Mouse (Mus musculus): ENCODE data around the gene Sco1.
"Not testable (repeated sequence)": the region's sequence is repeated elsewhere in the genome, so short reads cannot be mapped to it uniquely, and the experiment has no call there.

The Sco1 gene

GRCm38 (mm10) chr11:67078888-67079287 is 26.4 kb downstream of the Sco1 start:
- in situ Hi-C loops (cut with MboI; ENCODE audit: low pct_unique_long_range_greater_than_20kb in 1 of 2, low sequenced_read_pairs in 2 of 2, unreplicated experiment in 1 of 2), result no loop called here

GRCm38 (mm10) chr11:67079740-67080139 is 27.3 kb downstream of the Sco1 start:
- in situ Hi-C loops (cut with MboI; ENCODE audit: low pct_unique_long_range_greater_than_20kb in 1 of 2, low sequenced_read_pairs in 2 of 2, unreplicated experiment in 1 of 2), result loop anchor here (5.0 to 10.0 kb wide), 2 partner anchors 52 to 175 kb away; partner anchors contain the start of gene Tmem220 (in 2 of the 2)

GRCm38 (mm10) chr11:67080168-67080567 is 27.7 kb downstream of the Sco1 start:
- in situ Hi-C loops (cut with MboI; ENCODE audit: low pct_unique_long_range_greater_than_20kb in 1 of 2, low sequenced_read_pairs in 2 of 2, unreplicated experiment in 1 of 2), result loop anchor here (5.0 to 10.0 kb wide), 2 partner anchors 53 to 175 kb away; partner anchors contain the start of gene Tmem220 (in 2 of the 2)

- in situ Hi-C loops (cut with MboI; ENCODE audit: low pct_unique_long_range_greater_than_20kb in 1 of 2, low sequenced_read_pairs in 2 of 2, unreplicated experiment in 1 of 2), result loop anchor here (5.0 to 10.0 kb wide), 2 partner anchors 54 to 176 kb away; partner anchors contain the start of gene Tmem220 (in 2 of the 2)
Observed at GRCm38 (mm10) chr11:67081125-67081649, 28.7 kb downstream of the Sco1 start.

- in situ Hi-C loops (cut with MboI; ENCODE audit: low pct_unique_long_range_greater_than_20kb in 1 of 2, low sequenced_read_pairs in 2 of 2, unreplicated experiment in 1 of 2), result loop anchor here (5.0 to 10.0 kb wide), 2 partner anchors 55 to 177 kb away; partner anchors contain the start of gene Tmem220 (in 2 of the 2)
Observed at GRCm38 (mm10) chr11:67082188-67082587, 29.7 kb downstream of the Sco1 start.

GRCm38 (mm10) chr11:67082793-67083192 is 30.3 kb downstream of the Sco1 start:
- in situ Hi-C loops (cut with MboI; ENCODE audit: low pct_unique_long_range_greater_than_20kb in 1 of 2, low sequenced_read_pairs in 2 of 2, unreplicated experiment in 1 of 2), result loop anchor here (5.0 to 10.0 kb wide), 2 partner anchors 55 to 178 kb away; partner anchors contain the start of gene Tmem220 (in 2 of the 2)

- in situ Hi-C loops (cut with MboI; ENCODE audit: low pct_unique_long_range_greater_than_20kb in 1 of 2, low sequenced_read_pairs in 2 of 2, unreplicated experiment in 1 of 2), result loop anchor here (5.0 to 10.0 kb wide), 2 partner anchors 56 to 178 kb away; partner anchors contain the start of gene Tmem220 (in 2 of the 2)
Observed at GRCm38 (mm10) chr11:67083239-67083638, 30.8 kb downstream of the Sco1 start.

GRCm38 (mm10) chr11:67083712-67084340 is 31.4 kb downstream of the Sco1 start:
- in situ Hi-C loops (cut with MboI; ENCODE audit: low pct_unique_long_range_greater_than_20kb in 1 of 2, low sequenced_read_pairs in 2 of 2, unreplicated experiment in 1 of 2), result loop anchor here (5.0 to 10.0 kb wide), 2 partner anchors 57 to 179 kb away; partner anchors contain the start of gene Tmem220 (in 2 of the 2)

GRCm38 (mm10) chr11:67085489-67085888 is 33.0 kb downstream of the Sco1 start:
- in situ Hi-C loops (cut with MboI; ENCODE audit: low pct_unique_long_range_greater_than_20kb in 1 of 2, low sequenced_read_pairs in 2 of 2, unreplicated experiment in 1 of 2), result loop anchor here in 1 of 2 experiments (10.0 kb wide), 1 partner anchor 181 kb away; no protein-coding TSS in a partner anchor

- in situ Hi-C loops (cut with MboI; ENCODE audit: low pct_unique_long_range_greater_than_20kb in 1 of 2, low sequenced_read_pairs in 2 of 2, unreplicated experiment in 1 of 2), result loop anchor here in 1 of 2 experiments (10.0 kb wide), 1 partner anchor 182 kb away; no protein-coding TSS in a partner anchor
Observed at GRCm38 (mm10) chr11:67086467-67087164, 34.1 kb downstream of the Sco1 start.

- in situ Hi-C loops (cut with MboI; ENCODE audit: low pct_unique_long_range_greater_than_20kb in 1 of 2, low sequenced_read_pairs in 2 of 2, unreplicated experiment in 1 of 2), result loop anchor here in 1 of 2 experiments (10.0 kb wide), 1 partner anchor 182 kb away; no protein-coding TSS in a partner anchor
Observed at GRCm38 (mm10) chr11:67087225-67087624, 34.8 kb downstream of the Sco1 start.

GRCm38 (mm10) chr11:67092354-67092753 is 39.9 kb downstream of the Sco1 start:
- in situ Hi-C loops (cut with MboI; ENCODE audit: low pct_unique_long_range_greater_than_20kb in 1 of 2, low sequenced_read_pairs in 2 of 2, unreplicated experiment in 1 of 2), result not testable (repeated sequence)

- in situ Hi-C loops (cut with MboI; ENCODE audit: low pct_unique_long_range_greater_than_20kb in 1 of 2, low sequenced_read_pairs in 2 of 2, unreplicated experiment in 1 of 2), result no loop called here
Observed at GRCm38 (mm10) chr11:67093201-67093600, 40.7 kb downstream of the Sco1 start.

GRCm38 (mm10) chr11:67093652-67094051 is 41.2 kb downstream of the Sco1 start:
- in situ Hi-C loops (cut with MboI; ENCODE audit: low pct_unique_long_range_greater_than_20kb in 1 of 2, low sequenced_read_pairs in 2 of 2, unreplicated experiment in 1 of 2), result no loop called here

- in situ Hi-C loops (cut with MboI; ENCODE audit: low pct_unique_long_range_greater_than_20kb in 1 of 2, low sequenced_read_pairs in 2 of 2, unreplicated experiment in 1 of 2), result no loop called here
Observed at GRCm38 (mm10) chr11:67094470-67094869, 42.0 kb downstream of the Sco1 start.

- in situ Hi-C loops (cut with MboI; ENCODE audit: low pct_unique_long_range_greater_than_20kb in 1 of 2, low sequenced_read_pairs in 2 of 2, unreplicated experiment in 1 of 2), result loop anchor here in 1 of 2 experiments (5.0 kb wide), 1 partner anchor 190 kb away; no protein-coding TSS in a partner anchor
Observed at GRCm38 (mm10) chr11:67097709-67098108, 45.2 kb downstream of the Sco1 start.

GRCm38 (mm10) chr11:67098427-67098826 is 46.0 kb downstream of the Sco1 start:
- in situ Hi-C loops (cut with MboI; ENCODE audit: low pct_unique_long_range_greater_than_20kb in 1 of 2, low sequenced_read_pairs in 2 of 2, unreplicated experiment in 1 of 2), result loop anchor here in 1 of 2 experiments (5.0 kb wide), 1 partner anchor 191 kb away; no protein-coding TSS in a partner anchor

- in situ Hi-C loops (cut with MboI; ENCODE audit: low pct_unique_long_range_greater_than_20kb in 1 of 2, low sequenced_read_pairs in 2 of 2, unreplicated experiment in 1 of 2), result loop anchor here in 1 of 2 experiments (5.0 kb wide), 1 partner anchor 192 kb away; no protein-coding TSS in a partner anchor
Observed at GRCm38 (mm10) chr11:67099241-67099640, 46.8 kb downstream of the Sco1 start.

All from mouse embryonic stem cell (cell line).